Mouse (Mus musculus) neural tube, embryonic 10.5 days (tissue): ENCODE measurements at regions not wholly inside any gene's neighbourhood (a gene's known extent, or its start where the extent isn't known, plus 50 kb on each side); places are given as distances from the start of the nearest gene placed in this dataset.

Experiments used
- DNase-seq: peaks from one replicate; pipeline ENCODE4 v3.0.0-alpha.2; 2017; ENCODE audit warnings: low spot score; ENCODE audit errors: extremely low spot score

DNA sequence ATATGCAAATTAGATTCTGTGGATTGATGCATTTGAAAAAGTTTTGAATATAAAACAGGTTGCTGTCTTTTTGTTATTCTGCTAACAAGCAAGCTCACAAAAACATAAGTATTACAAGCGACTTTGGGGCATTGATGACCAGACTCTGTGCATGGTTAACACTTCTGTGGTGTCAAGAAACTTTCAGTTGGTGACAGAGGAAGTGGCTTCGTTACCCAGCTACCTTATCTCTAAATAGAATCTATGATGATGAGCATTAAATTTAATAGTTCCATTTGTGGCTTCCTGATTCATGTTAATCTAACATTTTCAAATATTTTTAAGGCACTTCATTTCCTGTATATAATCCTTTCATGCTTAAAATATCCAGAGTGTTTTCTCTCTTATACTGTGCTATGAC, 100.8 kb downstream of the Tm2d1 start:
- DNase-seq: no peak

DNA sequence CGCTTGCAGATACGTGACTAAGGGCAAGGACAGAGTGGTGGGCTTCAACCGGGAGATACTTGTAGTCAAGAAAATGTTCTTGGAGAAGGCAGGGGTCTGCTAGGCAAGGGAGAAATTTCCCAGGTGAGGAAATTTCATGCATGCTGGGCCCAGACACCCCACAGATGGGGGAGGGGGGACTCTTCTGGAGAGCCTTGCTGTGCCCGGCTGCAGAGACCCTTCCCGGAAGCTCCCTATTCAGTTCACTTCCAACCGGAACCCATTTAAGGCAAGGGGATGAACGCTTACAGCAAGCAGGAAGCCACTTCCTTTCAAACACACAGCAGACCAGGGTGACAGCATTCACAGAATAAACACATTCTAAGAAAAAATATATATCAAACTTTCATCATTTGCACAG, 124.8 kb downstream of the Tm2d1 start:
- no peak for DNase-seq

DNA sequence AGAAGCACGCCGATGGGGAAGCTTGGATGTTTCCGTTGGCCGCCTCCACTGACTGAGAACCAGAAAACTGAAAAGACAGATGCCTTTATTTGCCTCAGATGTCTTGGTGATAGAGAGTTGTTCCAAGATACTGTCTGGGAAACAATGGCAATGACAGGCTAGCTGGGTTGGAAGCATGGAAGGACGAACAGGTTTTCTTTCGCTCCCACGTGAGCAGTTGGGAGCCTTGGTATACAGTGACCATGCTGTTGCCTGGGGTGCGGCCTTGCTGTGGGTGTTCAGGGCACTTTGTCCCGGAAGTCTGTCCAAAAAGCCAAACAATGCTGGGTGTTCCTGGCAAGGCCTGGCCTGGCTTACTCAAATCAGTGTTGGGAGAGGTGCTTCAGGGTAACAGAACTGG, 125.4 kb downstream of the Tm2d1 start:
- DNase-seq: no peak

DNA sequence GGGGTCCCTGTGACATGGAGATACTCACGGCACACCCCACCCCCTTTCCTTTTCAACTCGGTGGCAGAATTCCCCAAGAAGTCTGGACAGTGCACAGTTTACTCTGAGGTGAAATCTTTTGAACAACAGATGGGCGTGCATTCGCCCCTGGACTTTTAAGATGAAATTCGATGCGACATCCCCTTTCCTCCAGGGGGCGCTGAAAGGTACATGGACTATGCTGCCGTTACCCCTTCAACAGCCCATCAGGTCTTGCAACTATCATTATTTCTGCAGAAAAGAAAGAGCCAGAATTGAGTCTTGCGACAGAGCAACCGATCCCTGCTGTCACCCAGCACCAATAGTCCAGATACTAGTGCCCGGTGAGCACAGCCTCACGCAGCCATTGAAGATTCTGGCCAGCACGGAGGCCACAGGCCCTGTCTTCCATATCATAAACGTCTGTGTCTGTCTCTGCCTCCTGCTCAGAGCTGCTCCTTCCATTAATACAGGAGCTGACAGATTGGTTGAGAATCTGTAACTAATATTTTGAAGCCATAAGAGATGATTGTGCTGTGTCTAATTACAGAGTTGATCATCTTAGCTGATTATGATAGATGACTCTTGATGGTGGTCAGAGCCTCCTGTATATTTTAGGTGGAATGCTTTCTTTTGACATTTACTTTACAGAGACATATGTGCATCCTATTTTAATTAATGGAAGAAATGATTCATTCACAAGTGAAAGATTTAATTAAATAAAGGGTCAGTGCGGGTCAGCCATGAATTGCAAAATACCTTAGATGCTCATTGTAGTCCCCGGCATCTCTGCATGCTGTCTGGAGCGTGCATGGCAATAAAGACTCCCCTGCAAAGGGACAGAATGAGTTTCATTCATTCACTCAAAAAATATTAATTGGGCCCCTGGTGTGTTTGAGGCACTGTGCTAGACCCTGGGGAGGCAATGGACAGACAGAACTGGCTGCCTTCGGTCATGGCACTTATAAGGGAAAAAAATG, 128.0 kb downstream of the Tm2d1 start:
- peak; percentile 47 for DNase-seq

DNA sequence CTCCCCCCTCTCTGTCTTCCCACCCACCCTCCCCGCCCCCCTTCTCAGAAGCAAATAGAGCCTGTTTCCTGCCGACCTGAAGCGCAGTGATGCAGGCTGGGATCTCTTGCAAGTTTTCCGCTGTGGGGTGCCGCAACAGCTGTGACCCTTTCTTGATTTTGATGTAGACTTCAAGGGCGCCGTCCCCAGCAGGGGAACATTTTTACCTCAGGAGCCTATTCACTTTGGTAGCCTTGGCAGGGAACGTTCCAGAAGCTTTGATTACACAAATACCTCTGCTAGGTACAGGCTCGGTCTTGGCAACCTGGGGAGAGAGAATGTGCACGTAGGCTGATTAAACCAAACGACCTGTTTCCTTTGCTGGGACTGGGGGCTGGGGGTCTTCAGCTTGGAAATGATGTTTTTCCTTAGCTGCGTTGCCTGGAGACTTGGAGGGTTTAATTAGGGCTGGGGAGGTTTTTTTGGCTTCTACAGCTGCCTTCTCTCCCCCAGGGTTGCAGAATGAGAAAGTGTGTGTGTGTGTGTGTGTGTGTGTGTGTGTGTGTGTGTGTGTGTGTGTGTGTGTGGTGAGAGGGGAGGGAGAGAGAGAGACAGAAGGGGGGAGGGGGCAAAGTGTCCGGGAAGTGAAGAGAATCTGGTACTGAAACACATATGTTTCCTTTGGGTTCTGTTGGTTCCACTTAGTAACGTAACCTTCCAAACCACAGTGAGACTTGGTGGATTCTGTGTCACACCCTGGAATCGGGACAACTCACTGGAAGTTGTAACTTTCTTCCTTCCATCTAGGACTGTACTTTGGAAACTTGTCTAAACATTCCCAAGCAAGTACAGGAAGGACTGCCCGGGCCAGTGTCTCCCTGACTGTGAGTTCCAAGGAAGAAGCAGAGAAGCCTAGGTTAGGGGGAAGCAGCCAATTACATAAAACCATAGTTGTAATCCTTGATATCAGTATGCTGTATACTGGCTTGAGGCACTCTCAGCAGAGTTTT, 138.9 kb downstream of the Tm2d1 start:
- peak; percentile 71 for DNase-seq

DNA sequence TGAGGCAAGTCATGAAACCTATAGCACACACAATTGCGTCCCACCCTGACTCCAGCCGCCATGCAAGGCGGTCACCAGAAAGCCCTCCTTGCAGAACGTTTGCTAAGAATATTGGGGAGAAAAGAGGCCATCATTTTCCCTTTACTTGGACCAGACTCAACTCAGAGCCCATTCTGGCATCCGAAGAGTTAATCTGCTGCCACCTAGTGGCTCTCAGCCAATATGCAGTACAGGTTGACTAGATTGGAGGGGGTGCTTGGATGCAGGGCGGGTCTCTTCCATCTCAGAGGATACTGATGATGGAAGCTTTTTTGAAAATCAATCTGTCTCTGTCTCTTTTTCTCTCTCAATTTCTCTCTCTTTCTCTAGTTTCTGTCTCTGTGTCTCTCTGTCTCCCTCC, 139.6 kb downstream of the Tm2d1 start:
- DNase-seq: peak; percentile 90

DNA sequence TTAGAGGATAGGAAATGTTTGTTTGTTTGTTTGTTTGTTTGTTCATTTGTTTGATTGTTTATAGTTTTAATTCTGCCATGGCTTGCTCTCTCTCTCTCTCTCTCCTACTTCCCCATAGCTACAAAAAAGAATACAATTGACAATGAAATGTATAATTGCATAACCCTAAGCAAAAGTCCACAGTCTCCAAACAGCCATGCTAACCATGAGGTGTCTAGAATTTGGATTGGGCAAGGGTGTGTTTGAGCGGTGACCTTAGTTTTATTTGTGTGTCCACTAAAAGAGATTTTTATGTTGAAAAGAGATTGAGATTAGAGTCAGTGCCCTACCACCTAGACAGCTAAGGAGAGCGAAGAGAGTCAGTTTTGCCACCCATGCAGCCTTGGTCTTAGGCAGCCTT, 141.2 kb downstream of the Tm2d1 start:
- DNase-seq: no peak

DNA sequence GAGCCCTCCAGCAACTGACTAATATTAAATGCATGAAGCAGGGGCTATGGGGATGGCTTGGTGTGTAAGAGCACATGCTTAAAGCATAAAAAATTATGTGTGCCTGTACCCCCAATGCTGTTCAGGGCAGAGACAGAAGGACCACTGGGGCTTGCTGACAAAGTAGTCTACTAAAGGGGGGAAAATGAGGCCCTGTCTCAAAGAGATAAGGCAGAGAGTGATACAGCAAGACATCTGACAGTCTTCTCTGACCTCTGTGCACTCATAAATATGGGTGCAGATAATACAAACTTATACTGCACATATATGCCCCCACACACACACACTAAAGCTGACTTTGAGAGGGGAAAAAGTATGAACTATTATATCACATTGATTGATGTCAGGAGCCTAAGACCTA, 142.8 kb downstream of the Tm2d1 start:
- no peak for DNase-seq

DNA sequence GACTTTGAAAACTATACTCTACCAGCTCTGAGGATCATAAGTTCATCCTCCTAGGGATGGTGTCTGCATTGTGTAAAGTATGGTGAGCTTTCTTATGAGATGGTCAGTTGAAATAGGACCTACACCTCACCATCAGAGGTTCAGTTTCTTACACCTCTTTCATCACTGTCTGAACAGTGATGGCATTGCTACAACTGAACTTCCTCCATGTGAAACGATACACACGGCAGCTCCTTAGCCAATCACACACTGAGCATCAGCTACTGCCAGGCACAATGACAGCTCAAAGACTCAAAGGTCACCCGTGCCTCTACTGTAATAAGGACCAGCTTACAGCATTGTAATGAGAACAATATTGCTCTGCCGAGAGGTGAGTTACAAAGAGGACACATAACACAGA, 145.0 kb downstream of the Tm2d1 start:
- no peak for DNase-seq

DNA sequence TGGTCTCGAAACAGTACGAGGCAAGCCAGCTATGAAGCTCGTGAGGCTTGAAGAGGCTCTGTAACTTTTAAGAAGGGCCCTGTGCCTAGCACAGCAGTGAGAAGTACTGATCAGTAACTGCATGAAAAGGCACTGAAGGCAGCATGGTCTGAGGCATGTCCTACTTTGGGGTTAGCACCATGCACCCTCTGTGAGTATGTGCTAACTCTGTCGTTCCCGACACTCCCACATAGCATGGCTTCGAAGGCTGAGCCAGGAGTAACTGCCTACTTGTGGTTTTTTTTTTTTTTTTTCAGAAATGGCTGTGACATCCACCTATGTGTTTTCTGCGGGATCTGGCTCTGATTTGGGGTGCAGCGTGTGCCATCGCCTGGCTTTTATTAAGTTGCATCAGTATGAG, 145.6 kb downstream of the Tm2d1 start:
- DNase-seq: no peak

DNA sequence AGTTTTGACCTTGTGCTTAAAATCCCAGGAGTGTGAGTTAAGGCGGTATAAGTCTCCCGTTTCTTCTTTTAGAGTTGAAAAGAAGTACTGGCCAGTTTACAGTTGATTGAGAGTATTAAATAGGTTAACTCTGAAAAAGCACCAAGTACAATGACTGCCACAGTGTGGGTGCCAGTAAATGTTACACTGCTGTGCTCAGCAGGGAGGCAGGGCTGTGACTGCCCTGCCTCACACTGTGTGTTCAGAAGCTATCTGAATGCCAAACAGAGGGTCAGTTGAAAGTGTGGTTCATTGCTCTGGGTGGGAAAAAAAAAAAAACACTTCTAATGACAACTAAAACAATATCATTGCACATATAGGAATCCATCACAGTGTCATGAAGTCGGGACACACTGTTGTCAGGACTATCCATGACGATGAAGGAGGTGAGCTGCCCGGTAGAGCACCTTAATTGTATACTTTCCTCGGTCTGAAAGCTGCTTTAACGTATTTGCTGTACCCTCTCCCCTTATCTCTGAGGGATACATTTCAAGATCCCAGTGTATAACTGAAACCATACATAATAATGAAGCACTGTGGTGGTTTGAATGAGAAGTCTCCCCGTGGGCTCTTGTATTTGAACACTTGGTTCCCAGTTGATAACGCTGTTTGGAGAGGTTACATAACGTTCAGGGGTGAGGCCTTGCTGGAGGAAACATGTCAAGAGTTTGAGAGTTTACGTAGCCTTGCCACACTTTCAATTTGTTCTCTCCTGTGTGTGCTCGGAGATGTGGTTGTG, 146.9 kb downstream of the Tm2d1 start:
- DNase-seq: no peak

DNA sequence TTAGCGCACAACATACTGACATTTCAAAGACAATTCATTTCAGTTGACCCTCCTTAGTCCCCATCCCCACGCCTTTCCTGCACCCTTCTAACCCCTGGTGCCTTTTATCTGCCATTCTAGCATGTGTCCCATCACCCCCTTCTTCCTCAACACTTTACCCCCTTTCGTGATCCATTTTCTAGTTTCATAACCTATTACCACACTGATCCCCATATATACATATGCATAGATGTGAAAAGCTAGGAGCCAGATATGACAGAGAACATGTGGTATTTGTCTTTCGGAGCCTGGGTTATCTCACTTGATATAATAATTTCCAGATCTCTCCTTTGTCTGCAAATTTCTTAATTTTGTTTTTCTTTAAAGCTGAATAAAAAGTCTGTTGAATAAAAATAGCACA, 154.9 kb downstream of the Tm2d1 start:
- DNase-seq: no peak

DNA sequence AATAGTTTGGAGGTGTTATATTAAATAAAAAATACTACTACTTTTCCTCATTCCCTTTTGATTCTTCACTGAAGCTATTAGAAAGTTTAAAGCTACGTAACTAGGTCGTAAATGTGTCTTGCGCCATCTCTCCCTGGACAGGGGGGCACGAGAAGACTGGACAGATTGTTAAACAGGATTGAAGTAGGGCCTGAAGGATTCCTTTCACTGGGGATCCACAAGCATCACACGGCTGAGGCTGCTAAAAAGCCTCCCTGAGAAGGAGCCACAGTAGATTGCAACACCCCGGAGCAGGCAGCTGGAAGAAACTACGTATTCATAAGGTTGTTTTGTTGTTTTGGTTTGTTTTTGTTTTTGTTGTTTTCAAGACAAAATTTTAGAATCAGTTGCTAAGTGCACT, 158.7 kb downstream of the Tm2d1 start:
- no peak for DNase-seq

DNA sequence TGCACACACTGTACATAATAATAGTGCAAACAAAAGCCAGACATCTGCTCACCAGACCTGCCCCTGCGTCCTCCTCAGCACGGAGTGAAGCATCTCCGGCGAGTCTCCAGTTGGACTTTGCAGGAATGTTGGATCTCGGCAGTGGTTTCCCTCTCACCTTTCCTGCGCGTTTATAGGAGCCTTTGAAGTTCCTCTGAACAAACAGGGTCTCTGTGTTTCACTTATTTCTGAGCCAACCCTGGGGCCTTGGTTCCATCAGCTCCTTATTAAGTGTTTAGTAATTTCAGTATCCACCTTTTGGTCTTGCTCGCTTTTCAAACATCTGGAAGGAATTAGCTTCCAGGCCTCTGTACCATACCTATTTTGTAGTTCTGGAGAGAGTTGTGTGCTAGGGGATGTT, 159.7 kb downstream of the Tm2d1 start:
- DNase-seq: peak; percentile 45

DNA sequence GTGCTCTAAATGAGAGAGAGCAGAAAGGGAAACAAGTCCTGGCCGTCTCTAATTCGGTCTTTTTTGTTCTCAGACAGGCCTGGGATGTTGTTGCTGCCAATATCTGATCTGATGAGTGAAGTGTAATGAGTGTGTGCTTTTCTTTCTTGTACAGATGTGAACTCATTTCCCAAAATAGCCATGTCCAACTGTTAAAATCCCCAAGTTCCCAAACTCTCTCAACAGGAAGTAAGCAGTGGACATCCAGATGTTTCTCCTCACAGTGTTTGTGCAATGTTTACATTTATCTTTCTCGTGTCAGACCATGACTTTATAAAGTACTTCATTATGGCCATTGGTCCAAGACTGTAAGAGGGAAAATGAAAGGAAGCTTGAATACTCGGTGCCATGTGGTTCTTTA, 161.5 kb downstream of the Tm2d1 start:
- DNase-seq: no peak

DNA sequence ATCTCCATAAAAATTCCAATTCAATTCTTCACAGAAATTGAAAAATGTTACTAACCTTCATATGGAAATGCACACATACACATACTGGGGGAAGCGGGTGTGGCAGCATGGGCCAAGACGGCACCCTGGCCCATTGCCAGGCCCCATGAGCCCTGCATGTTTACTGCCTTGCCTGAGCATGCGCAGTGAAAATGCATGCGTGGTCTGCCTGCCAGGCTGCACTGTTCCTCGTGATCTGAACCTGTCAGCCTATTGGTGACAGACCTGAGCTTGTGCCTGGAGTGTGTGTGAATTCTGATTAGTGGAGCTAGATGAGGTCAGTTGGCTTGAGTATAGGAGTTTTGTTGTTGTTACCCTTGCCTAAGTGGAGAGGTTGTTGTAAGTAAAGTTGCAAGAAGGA, 167.9 kb downstream of the Tm2d1 start:
- DNase-seq: no peak

DNA sequence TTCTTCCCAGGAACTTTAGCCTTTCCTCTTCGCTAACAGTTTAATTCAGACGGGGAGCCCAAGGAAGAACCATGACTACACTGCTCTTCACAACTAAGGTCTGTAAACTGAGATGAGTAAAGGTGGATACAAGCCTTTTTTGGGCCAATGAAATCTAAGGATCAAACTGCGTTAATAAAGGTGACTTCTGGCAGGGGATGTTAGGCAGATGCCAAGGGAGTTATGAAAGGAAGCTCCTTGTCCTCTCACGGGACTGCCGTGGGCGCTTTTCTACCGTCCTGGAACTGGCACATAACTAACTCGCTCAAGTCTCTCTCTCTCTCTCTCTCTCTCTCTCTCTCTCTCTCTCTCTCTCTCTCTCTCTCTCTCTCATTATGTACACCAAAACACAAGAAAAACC, 175.7 kb downstream of the Tm2d1 start:
- no peak for DNase-seq

DNA sequence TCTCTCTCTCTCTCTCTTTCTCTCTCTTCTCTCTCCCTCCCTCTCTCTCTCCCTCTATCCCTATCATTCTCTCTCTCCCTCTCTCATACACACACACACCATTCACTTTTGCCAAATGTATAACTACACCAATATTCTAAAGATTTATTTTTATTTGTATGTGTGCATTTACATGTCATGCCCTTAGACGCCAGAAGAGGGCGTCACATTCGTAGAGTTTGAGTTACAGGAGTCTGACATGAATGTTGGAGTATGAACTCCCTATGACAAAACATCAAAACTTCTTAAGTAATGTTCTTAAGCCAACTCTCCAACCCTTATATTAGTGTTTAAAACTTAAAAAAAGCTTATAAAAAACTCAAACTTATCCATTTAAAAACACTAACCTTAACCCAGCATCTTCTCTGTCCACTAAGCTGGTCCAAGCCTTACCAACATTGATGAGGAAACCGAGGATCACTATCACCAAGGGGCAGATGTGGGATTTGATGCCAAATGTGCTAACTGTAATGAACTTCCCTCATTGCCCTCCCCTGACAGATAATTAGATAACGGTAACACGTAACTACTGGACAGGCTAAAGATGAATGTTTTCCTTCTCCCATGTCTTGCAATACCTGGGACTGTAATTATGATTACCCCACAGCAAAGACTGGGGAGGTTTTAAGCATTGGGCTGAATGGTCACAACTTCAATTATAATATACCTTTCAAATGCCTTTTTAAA, 176.7 kb downstream of the Tm2d1 start:
- DNase-seq: no peak

DNA sequence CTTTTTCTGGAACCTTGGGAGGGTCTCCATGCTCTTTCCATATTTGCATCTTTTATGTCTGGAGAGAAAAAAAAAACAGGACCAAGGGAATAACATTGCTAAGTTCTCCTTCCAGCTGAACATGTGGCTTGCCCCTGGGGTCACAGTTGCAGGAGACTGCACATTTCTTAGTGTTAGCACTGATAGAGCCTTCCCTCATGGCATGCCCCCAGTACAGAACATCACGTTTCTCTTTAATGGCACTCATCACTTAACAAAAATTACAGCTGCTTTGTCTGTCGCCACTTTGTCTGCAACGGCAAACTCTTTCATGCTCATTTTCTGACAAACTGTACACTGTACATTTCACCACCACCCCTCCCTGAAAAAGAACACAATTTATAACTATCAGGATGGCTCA, 180.0 kb downstream of the Tm2d1 start:
- DNase-seq: no peak

DNA sequence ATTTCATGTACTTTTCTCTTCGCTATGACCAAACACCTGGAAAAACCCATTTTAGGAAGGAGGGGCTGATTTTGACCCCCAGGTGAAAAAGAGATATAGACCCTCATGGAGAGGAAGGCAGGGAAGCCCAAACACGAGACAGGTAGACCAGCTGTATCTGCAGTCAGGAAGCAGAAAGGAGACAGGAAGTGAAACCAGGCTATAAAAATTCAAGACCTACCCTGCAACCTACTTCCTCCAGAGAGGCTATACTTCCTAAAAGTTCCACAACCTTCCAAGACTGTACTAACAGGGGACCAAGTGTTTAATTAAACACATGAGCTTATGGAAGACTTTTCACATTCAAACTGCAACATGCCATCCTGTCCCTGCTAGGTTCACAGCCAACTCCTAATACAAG, 180.9 kb downstream of the Tm2d1 start:
- no peak for DNase-seq

DNA sequence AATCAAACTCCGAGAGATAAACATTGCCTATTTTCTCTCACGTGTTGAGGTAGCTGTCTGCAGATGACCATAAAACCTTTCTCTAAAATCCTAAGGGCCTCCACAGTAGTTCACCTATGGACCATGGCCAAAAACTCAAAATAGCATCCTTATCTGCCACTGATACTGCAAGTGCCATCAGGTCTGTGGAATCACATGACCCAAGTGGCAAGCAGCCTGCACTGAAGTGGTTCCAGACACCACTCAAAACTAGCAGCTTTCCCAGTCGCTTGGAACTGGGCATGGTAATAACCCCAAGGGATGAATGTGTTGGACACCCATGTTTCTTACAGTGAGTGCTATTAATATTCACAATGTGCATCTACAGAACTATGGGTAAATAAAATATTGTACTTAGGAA, 182.0 kb downstream of the Tm2d1 start:
- no peak for DNase-seq
